In the genomic region with DNA sequence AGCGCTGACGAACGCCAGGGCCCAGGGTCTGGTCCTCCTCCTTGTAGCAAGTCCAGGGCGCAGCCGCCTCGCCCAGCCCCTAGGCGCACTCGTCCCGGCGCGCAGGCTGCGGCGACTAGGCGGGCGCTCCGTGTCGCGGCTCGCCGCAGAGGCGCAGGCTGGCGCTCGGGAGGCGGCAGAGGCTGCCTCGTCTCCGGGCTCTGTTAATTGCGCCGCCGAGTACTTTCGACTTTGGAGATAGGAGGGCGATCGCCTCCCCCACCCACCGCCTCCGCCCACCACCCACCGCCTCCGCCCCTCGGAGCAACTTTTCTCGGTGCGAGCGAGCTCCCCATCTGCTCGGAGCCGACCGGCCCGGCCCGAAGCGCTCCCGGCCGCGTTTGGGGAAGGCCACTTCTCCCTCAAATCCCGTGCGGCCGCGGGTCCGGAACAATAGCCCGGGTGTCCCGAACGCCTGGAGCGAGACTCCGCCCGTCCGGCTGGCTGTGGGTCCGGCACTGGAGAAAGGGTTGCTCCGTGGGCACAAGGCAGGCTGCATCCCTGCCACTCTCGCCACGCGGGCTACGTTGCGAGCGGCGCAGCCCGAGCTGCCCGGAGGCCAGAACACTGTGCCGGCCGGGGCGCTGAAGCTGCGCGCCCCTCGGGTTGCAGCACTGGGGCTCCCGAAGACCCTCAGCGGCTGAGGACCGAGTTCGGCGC, we compare ENCODE assay signal across 7 mouse cellular contexts. TPM values are rescaled to one million over a fixed set of nuclear protein-coding genes. Genes with fewer than 3 reads are reported as not detected.
DNase-seq lines count a peak whose midpoint lies in the region; ATAC-seq and TF ChIP-seq lines count a peak whose summit lies in the region.

No protein-coding gene starts in this region.

- no peak overlapping the region for H3K27ac ChIP-seq in ES-E14 (ENCODE audit: insufficient read depth, low read depth, low read length, poor library complexity, severe bottlenecking)
- H3K27ac ChIP-seq in embryonic facial prominence, embryonic 13.5 days = peak overlapping the region; percentile 98
- H3K27ac ChIP-seq in heart, embryonic 15.5 days = peak overlapping the region; percentile 44

- WGBS in embryonic facial prominence, embryonic 13.5 days = 1% methylated on average over 80 of the region's 83 CpGs
- under 1% methylated on average over 82 of the region's 83 CpGs for WGBS in heart, embryonic 15.5 days

- no peaks in the 10 kb centered on the region for H3K9me3 ChIP-seq in ES-E14 (ENCODE audit: control insufficient read depth, insufficient read depth, low read depth, low read length)
- no peaks in the 10 kb centered on the region for H3K9me3 ChIP-seq in embryonic facial prominence, embryonic 13.5 days
- no peaks in the 10 kb centered on the region for H3K9me3 ChIP-seq in heart, embryonic 15.5 days (replicated peaks)

- H3K4me2 ChIP-seq in embryonic facial prominence, embryonic 13.5 days = peak overlapping the region; percentile 85
- H3K4me2 ChIP-seq in heart, embryonic 15.5 days = peak overlapping the region; percentile 92

- ATAC-seq in embryonic facial prominence, embryonic 13.5 days (ENCODE audit: insufficient number of reproducible peaks, insufficient read depth, low FRiP score, low TSS enrichment, low read depth) = peak; percentile 64
- ATAC-seq in heart, embryonic 15.5 days (replicated peaks; ENCODE audit: insufficient number of reproducible peaks, insufficient read depth, low FRiP score, low read depth) = peak; percentile 48

- H3K4me3 ChIP-seq in ES-E14 (ENCODE audit: insufficient read depth in 1 of 2, low read depth in 1 of 2, low read length in 2 of 2, poor library complexity in 1 of 2, severe bottlenecking in 1 of 2) = peak overlapping the region; percentile 65 to 81
- H3K4me3 ChIP-seq in embryonic facial prominence, embryonic 13.5 days = peak overlapping the region; percentile 86
- H3K4me3 ChIP-seq in heart, embryonic 15.5 days = peak overlapping the region; percentile 69

- peak overlapping the region; percentile 63 for H3K9ac ChIP-seq in ES-E14 (ENCODE audit: insufficient read depth, low read depth, low read length, poor library complexity, severe bottlenecking)
- H3K9ac ChIP-seq in embryonic facial prominence, embryonic 13.5 days = peak overlapping the region; percentile 98
- peak overlapping the region; percentile 57 for H3K9ac ChIP-seq in heart, embryonic 15.5 days

- in situ Hi-C loops in ES-E14 (cut with MboI; ENCODE audit: low sequenced_read_pairs in 2 of 2, unreplicated experiment in 2 of 2) = no loop called here

- DNase-seq in ES-E14 (ENCODE audit: low read depth, low spot score) = no peak
- peak; percentile 59 to 65 for DNase-seq in adrenal gland, adult 18-20 months (ENCODE audit: low spot score in 2 of 2)
- peak; percentile 48 to 77 for DNase-seq in kidney, postnatal 25 days
- DNase-seq in lung, postnatal 36 days = peak; percentile 22
- peak; percentile 25 to 72 for DNase-seq in spleen, postnatal 4 days (ENCODE audit: low spot score in 2 of 2)

- peaks cover 62% of the 10 kb centered on the region for H3K27me3 ChIP-seq in embryonic facial prominence, embryonic 13.5 days
- H3K27me3 ChIP-seq in heart, embryonic 15.5 days = peaks cover 73% of the 10 kb centered on the region

- no peaks in the 10 kb centered on the region for H3K36me3 ChIP-seq in ES-E14 (ENCODE audit: control insufficient read depth, insufficient read depth, low read length, poor library complexity, severe bottlenecking)
- H3K36me3 ChIP-seq in embryonic facial prominence, embryonic 13.5 days = no peaks in the 10 kb centered on the region
- no peaks in the 10 kb centered on the region for H3K36me3 ChIP-seq in heart, embryonic 15.5 days

- no peaks in the 10 kb centered on the region; a peak in 1 of 4 replicates for H3K4me1 ChIP-seq in ES-E14 (ENCODE audit: control insufficient read depth in 2 of 2, insufficient read depth in 2 of 2, low read length in 2 of 2, poor library complexity in 1 of 2)
- peaks cover 24% of the 10 kb centered on the region for H3K4me1 ChIP-seq in embryonic facial prominence, embryonic 13.5 days
- peaks cover 45% of the 10 kb centered on the region for H3K4me1 ChIP-seq in heart, embryonic 15.5 days (replicated peaks)

TF ChIP-seq in ES-E14, 5 proteins besides CTCF, POLR2A, EP300 and RAD21:
- TF ChIP-seq HCFC1 (IDR thresholded peaks at IDR 0.05; ENCODE audit: borderline replicate concordance, insufficient read depth, low read length) (0 out of 2 replicates have a peak, but pooled peaks have one; percentile 38), CHD2 (IDR thresholded peaks at IDR 0.05; ENCODE audit: low read depth, low read length) (no peak)
TF ChIP-seq in ES-E14: peak in this region for 1.

RNA-seq across cellular contexts. Expression of a gene that starts 6.0 kb away (rescaled TPM):
- total RNA-seq in ES-E14 (2012; rRNA removed) = 1.1 and 2.8 TPM in 2 replicates
- 1 to 10 TPM; 1.5 to 4.2 TPM for total RNA-seq in adrenal gland, adult 18-20 months (2021)
- polyA plus RNA-seq in embryonic facial prominence, embryonic 13.5 days (2015; fragmentation: Nextera tagmentation; extraction: Ambion mirVana) = 19.4 and 23.9 TPM in 2 replicates
- 0.10 and 0.18 TPM in 2 replicates for polyA plus RNA-seq in heart, embryonic 15.5 days (2015; fragmentation: Nextera tagmentation; extraction: Ambion mirVana)
